Mouse (Mus musculus): ENCODE results near the gene Rnf26. TPM values are rescaled to one million over a fixed set of nuclear protein-coding genes. Genes with fewer than 3 reads are reported as not detected.

Rnf26 gene
- total RNA-seq, 2 experiments from 2014 or later, result 42.5 to 45.8 TPM

GRCm38 (mm10) chr9:44048541-44049380, 64.6 kb downstream of the Rnf26 start:
- DNase-seq (ENCODE audit: low spot score in 2 of 2), result no peak

DNA sequence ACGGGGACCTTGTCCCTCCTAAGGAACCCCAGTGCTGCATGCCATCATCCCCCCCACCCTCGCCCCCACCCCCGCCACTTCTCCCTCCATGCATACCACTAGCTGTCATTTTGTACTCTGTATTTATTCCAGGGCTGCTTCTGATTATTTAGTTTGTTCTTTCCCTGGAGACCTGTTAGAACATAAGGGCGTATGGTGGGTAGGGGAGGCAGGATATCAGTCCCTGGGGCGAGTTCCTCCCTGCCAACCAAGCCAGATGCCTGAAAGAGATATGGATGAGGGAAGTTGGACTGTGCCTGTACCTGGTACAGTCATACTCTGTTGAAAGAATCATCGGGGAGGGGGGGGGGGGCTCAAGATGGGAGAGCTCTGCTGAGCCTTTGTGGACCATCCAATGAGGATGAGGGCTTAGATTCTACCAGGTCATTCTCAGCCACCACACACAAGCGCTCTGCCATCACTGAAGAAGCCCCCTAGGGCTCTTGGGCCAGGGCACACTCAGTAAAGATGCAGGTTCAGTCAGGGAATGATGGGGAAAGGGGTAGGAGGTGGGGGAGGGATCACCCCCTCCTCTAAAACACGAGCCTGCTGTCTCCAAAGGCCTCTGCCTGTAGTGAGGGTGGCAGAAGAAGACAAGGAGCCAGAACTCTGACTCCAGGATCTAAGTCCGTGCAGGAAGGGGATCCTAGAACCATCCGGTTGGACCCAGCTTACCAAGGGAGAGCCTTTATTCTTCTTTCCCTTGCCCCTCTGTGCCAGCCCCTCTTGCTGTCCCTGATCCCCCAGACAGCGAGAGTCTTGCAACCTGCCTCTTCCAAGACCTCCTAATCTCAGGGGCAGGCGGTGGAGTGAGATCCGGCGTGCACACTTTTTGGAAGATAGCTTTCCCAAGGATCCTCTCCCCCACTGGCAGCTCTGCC, 65.5 kb downstream of the Rnf26 start:
- DNase-seq (ENCODE audit: low spot score in 2 of 2), result no peak

- no peak for DNase-seq (ENCODE audit: low spot score in 2 of 2)
These were observed 66.2 kb downstream of the Rnf26 start for GRCm38 (mm10) chr9:44047071-44047470.

DNA sequence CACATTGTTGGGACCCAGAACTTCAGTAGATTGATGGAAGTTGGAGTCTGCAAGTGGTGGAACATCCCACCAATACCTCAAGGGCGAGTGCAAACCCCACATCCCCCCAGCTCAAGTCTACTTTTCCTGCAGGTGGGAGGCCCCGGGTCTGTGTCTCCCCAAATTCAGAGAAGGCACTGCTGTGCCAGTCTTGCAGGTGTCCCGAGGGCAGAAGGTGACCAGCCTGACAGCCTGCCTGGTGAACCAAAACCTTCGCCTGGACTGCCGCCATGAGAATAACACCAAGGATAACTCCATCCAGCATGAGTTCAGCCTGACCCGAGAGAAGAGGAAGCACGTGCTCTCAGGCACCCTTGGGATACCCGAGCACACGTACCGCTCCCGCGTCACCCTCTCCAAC, 66.9 kb downstream of the Rnf26 start:
- DNase-seq (ENCODE audit: low spot score in 2 of 2), result no peak

GRCm38 (mm10) chr9:44045884-44046272, 67.4 kb downstream of the Rnf26 start:
- DNase-seq (ENCODE audit: low spot score in 2 of 2), result no peak

Other genes with a start within 250 kb of the Rnf26 start
- gene Thy1, start 70.1 kb downstream of the Rnf26 start, total RNA-seq (2021), result 10 to 100 TPM; 44.1 to 46.3 TPM
- gene Usp2, start 46.5 kb downstream of the Rnf26 start, total RNA-seq (2021), result 10 to 100 TPM; 21.8 to 24.7 TPM
- under 1 TPM in 1 of 2 experiments, not detected in 1; 0.17 TPM for gene Mfrp, start 11.8 kb downstream of the Rnf26 start, total RNA-seq (2021)
- 10 to 100 TPM in 1 of 2 experiments, 1 to 10 TPM in 1; 9.7 to 17.4 TPM for gene C1qtnf5, start 6.3 kb downstream of the Rnf26 start, total RNA-seq (2021)
- under 1 TPM; 0.11 to 0.51 TPM for gene Gm49380, start within 50 bp of the Rnf26 start, total RNA-seq (2021)
- gene Mcam, start 21.0 kb upstream of the Rnf26 start, total RNA-seq (2021), result 10 to 100 TPM; 92.8 to 97.0 TPM
- 10 to 100 TPM; 34.9 to 41.3 TPM for gene Cbl, start 120.5 kb upstream of the Rnf26 start, total RNA-seq (2021)
- 1 to 10 TPM; 3.4 to 4.6 TPM for gene Ccdc153, start 127.2 kb upstream of the Rnf26 start, total RNA-seq (2021)
- gene Pdzd3, start 138.0 kb upstream of the Rnf26 start, total RNA-seq (2021), result 1 to 10 TPM in 1 of 2 experiments, under 1 TPM in 1; 0.82 to 2.9 TPM
- gene Nlrx1, start 155.1 kb upstream of the Rnf26 start, total RNA-seq (2021), result 10 to 100 TPM; 31.8 to 35.5 TPM
- gene Abcg4, start 175.1 kb upstream of the Rnf26 start, total RNA-seq (2021), result 10 to 100 TPM; 38.1 to 57.0 TPM
- gene Hinfp, start 192.2 kb upstream of the Rnf26 start, total RNA-seq (2021), result 10 to 100 TPM; 33.4 to 34.5 TPM
- gene C2cd2l, start 206.8 kb upstream of the Rnf26 start, total RNA-seq (2021), result 10 to 100 TPM; 28.9 to 31.8 TPM
- 10 to 100 TPM; 32.3 to 36.2 TPM for gene Dpagt1, start 212.5 kb upstream of the Rnf26 start, total RNA-seq (2021)
- gene H2afx, start 221.2 kb upstream of the Rnf26 start, total RNA-seq (2021), result 100 to 1,000 TPM; 146 to 165 TPM
- 100 to 1,000 TPM; 118 to 136 TPM for gene Hmbs, start 230.7 kb upstream of the Rnf26 start, total RNA-seq (2021)
- 10 to 100 TPM; 65.2 to 73.1 TPM for gene Vps11, start 248.2 kb upstream of the Rnf26 start, total RNA-seq (2021)

All from adrenal gland, postnatal 4 days (tissue).